Mouse (Mus musculus): ENCODE results near the gene Bpifb4.

The Bpifb4 gene

GRCm38 (mm10) chr2:153937843-153938242 lies at the start of gene Bpifb4:
Gene Bpifb4 (plus strand): TSS chr2:153938212.
- DNase-seq (ENCODE audit: low read depth, low spot score), result no peak

- no peak for DNase-seq (ENCODE audit: low read depth, low spot score)
These were observed 38.9 kb upstream of the Bpifb4 start for GRCm38 (mm10) chr2:153899111-153899510.

- DNase-seq (ENCODE audit: low read depth, low spot score), result no peak
These were observed 37.9 kb upstream of the Bpifb4 start, which contains the start of gene Bpifb6 for GRCm38 (mm10) chr2:153900088-153900487. Gene Bpifb6 (plus strand): TSS chr2:153900388.

GRCm38 (mm10) chr2:153902726-153903125 lies 35.3 kb upstream of the Bpifb4 start:
- no peak for DNase-seq (ENCODE audit: low read depth, low spot score)

GRCm38 (mm10) chr2:153906626-153907025 lies 31.4 kb upstream of the Bpifb4 start:
- DNase-seq (ENCODE audit: low read depth, low spot score), result no peak

- no peak for DNase-seq (ENCODE audit: low read depth, low spot score)
These were observed 23.9 kb upstream of the Bpifb4 start for GRCm38 (mm10) chr2:153914151-153914550.

GRCm38 (mm10) chr2:153917930-153918329 lies 20.1 kb upstream of the Bpifb4 start, which contains the start of gene Bpifb3:
Gene Bpifb3 (plus strand): TSS chr2:153918230.
- no peak for DNase-seq (ENCODE audit: low read depth, low spot score)

GRCm38 (mm10) chr2:153921246-153921645 lies 16.8 kb upstream of the Bpifb4 start:
- DNase-seq (ENCODE audit: low read depth, low spot score), result no peak

GRCm38 (mm10) chr2:153929871-153930413 lies 8.1 kb upstream of the Bpifb4 start:
- peak; percentile 66 for DNase-seq (ENCODE audit: low read depth, low spot score)

GRCm38 (mm10) chr2:153931125-153931524 lies 6.9 kb upstream of the Bpifb4 start:
- DNase-seq (ENCODE audit: low read depth, low spot score), result peak; percentile 45

GRCm38 (mm10) chr2:153933311-153933710 lies 4.7 kb upstream of the Bpifb4 start:
- no peak for DNase-seq (ENCODE audit: low read depth, low spot score)

GRCm38 (mm10) chr2:153935348-153935747 lies 2.7 kb upstream of the Bpifb4 start:
- peak; percentile 64 for DNase-seq (ENCODE audit: low read depth, low spot score)

- peak; percentile 74 for DNase-seq (ENCODE audit: low read depth, low spot score)
These were observed 5.5 kb downstream of the Bpifb4 start for GRCm38 (mm10) chr2:153943537-153943936.

- DNase-seq (ENCODE audit: low read depth, low spot score), result no peak
These were observed 6.6 kb downstream of the Bpifb4 start for GRCm38 (mm10) chr2:153944567-153944966.

- DNase-seq (ENCODE audit: low read depth, low spot score), result peak; percentile 84
These were observed 14.9 kb downstream of the Bpifb4 start for GRCm38 (mm10) chr2:153952897-153953296.

- peak; percentile 95 for DNase-seq (ENCODE audit: low read depth, low spot score)
These were observed 15.8 kb downstream of the Bpifb4 start for GRCm38 (mm10) chr2:153953836-153954235.

- DNase-seq (ENCODE audit: low read depth, low spot score), result no peak
These were observed 24.9 kb downstream of the Bpifb4 start for GRCm38 (mm10) chr2:153962821-153963331.

- DNase-seq (ENCODE audit: low read depth, low spot score), result no peak
These were observed 25.3 kb downstream of the Bpifb4 start for GRCm38 (mm10) chr2:153963334-153963733.

GRCm38 (mm10) chr2:153970221-153970620 lies 32.2 kb downstream of the Bpifb4 start:
- DNase-seq (ENCODE audit: low read depth, low spot score), result no peak

GRCm38 (mm10) chr2:153974582-153974981 lies 36.6 kb downstream of the Bpifb4 start, which contains the start of gene Bpifa6:
Gene Bpifa6 (plus strand): TSS chr2:153974945.
- no peak for DNase-seq (ENCODE audit: low read depth, low spot score)

GRCm38 (mm10) chr2:153995770-153996169 lies 57.8 kb downstream of the Bpifb4 start:
- peak; percentile 55 for DNase-seq (ENCODE audit: low read depth, low spot score)

- no peak for DNase-seq (ENCODE audit: low read depth, low spot score)
These were observed 62.5 kb downstream of the Bpifb4 start for GRCm38 (mm10) chr2:154000501-154000900.

- no peak for DNase-seq (ENCODE audit: low read depth, low spot score)
These were observed 63.0 kb downstream of the Bpifb4 start for GRCm38 (mm10) chr2:154001056-154001455.
